Mouse (Mus musculus) lung, embryonic 15.5 days (tissue): ENCODE data around the gene Klc2. TPM values are rescaled to one million over a fixed set of nuclear protein-coding genes. Genes with fewer than 3 reads are reported as not detected.

Experiments
- ATAC-seq: fragments of 200-750 bp; cut with Nextera tagmentation; 2 replicates; pipeline ENCODE4 v1.8.0; 2017; ENCODE audit warnings: moderate number of reproducible peaks, borderline replicate concordance; ENCODE audit not compliant: low FRiP score, low TSS enrichment; ENCODE audit errors: extremely low read depth
- H3K27ac ChIP-seq: fragments of 300-500 bp; sonication (generic); 2 replicates; pipeline ENCODE4 v1.5.1; 2015; ENCODE audit warnings: moderate library complexity, mild to moderate bottlenecking, inconsistent platforms
- H3K27me3 ChIP-seq: fragments of 300-500 bp; sonication (generic); 2 replicates; pipeline ENCODE4 v1.6.1; 2015; ENCODE audit warnings: inconsistent platforms
- H3K36me3 ChIP-seq: fragments of 300-500 bp; sonication (generic); 2 replicates; pipeline ENCODE4 v1.6.1; 2015; ENCODE audit warnings: inconsistent platforms
- H3K4me1 ChIP-seq: fragments of 300-500 bp; sonication (generic); 2 replicates; pipeline ENCODE4 v1.6.1; 2015; ENCODE audit warnings: inconsistent platforms
- H3K4me2 ChIP-seq: fragments of 300-500 bp; sonication (generic); 2 replicates; pipeline ENCODE4 v1.6.1; 2015; ENCODE audit warnings: inconsistent platforms, mild to moderate bottlenecking, moderate library complexity
- H3K4me3 ChIP-seq: fragments of 300-500 bp; sonication (generic); 2 replicates; pipeline ENCODE4 v1.5.1; 2015; ENCODE audit warnings: mild to moderate bottlenecking, inconsistent platforms
- H3K9ac ChIP-seq: fragments of 300-500 bp; sonication (generic); 2 replicates; pipeline ENCODE4 v1.6.1; 2015; ENCODE audit warnings: inconsistent platforms
- H3K9me3 ChIP-seq: fragments of 300-500 bp; sonication (generic); 2 replicates; pipeline ENCODE4 v1.6.1; 2016; ENCODE audit warnings: inconsistent platforms
- WGBS: fragments of 180-500 bp; shearing (Covaris S2); methylation state at CpG from one replicate; pipeline ENCODE4 v1.1.7; 2015; 5-methylcytosine and 5-hydroxymethylcytosine counted together
- polyA plus RNA-seq: library from polyadenylated mRNA; unstranded; fragments of >200 nt; fragmentation: Nextera tagmentation; extraction: Ambion mirVana; gene quantifications from 2 replicates; pipeline ENCODE4 v1.2.1, GENCODE M21; 2015

The Klc2 gene
- polyA plus RNA-seq, 1 experiment from 2014 or later: 19.4 TPM

DNA sequence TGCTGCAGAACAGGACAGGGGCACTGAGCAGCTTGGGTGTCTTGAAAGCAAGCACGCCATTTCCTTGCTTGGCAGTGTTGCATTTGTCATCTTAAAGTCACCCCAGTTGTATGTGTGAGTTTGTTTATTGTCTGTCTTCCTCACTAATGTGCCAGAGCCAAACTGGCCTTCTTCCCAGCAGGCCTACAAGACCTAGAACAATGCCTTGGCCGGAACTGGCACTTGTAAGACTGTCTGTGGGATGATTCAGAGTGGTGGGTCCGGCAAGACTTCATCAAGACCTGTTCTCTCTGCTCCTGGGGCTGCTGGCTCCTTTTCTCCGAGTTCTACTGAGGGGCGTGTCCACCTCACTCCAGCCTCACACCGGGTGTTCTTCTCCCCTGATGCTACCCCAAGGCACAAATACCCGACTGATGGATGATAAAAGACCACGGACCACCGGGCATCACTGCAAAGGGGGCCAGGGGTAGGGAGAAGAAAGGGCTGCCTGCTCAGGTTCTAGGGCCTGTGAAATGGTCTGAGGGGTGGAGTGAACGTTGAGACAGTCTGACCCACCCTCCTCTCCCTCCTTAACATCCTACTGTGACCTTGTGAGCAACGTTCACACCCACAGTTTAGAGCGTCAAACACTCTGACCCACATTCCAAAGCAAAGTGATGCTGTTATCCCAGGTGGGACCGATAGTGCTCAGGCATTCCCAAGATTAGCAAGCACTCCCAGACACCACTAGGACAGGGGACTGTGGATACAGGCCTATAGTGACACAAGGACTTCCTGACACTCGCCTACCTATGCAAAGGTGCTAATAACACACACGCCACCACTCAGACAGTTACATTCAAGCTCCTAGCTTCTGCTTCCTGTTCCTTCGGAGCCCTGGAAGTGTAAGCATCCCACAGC lies 60.2 kb downstream of the Klc2 start:
- Histone ChIP-seq H3K4me3 (no peak overlapping the region), H3K4me2 (peak overlapping the region; percentile 32), H3K9me3 (no peaks in the 10 kb centered on the region), H3K9ac (no peak overlapping the region), H3K4me1 (peaks cover 55% of the 10 kb centered on the region), H3K36me3 (no peaks in the 10 kb centered on the region), H3K27ac (peak overlapping the region; percentile 87), H3K27me3 (peaks cover 3% of the 10 kb centered on the region; the same call in 1 of the 2 replicates)
- no peak for ATAC-seq
- 16% methylated on average over 16 of the region's 16 CpGs for WGBS

Other genes starting within 250 kb of the Klc2 start
- gene Actn3, start 240.7 kb downstream of the Klc2 start, polyA plus RNA-seq: 1.6 and 3.6 TPM in 2 replicates
- gene Zdhhc24, start 239.9 kb downstream of the Klc2 start, polyA plus RNA-seq: 10.0 and 10.6 TPM in 2 replicates
- 5.7 and 6.3 TPM in 2 replicates for gene Bbs1, start 211.9 kb downstream of the Klc2 start, polyA plus RNA-seq
- gene Dpp3, start 190.3 kb downstream of the Klc2 start, polyA plus RNA-seq: 94.4 and 104 TPM in 2 replicates
- 1.5 and 2.0 TPM in 2 replicates for gene Peli3, start 175.4 kb downstream of the Klc2 start, polyA plus RNA-seq
- 99.4 and 101 TPM in 2 replicates for gene Mrpl11, start 156.4 kb downstream of the Klc2 start, polyA plus RNA-seq
- gene Npas4, start 128.2 kb downstream of the Klc2 start, polyA plus RNA-seq: 0.06 and 0.13 TPM in 2 replicates
- gene Slc29a2, start 94.7 kb downstream of the Klc2 start, polyA plus RNA-seq: 2.7 and 4.1 TPM in 2 replicates
- gene B4gat1, start 79.7 kb downstream of the Klc2 start, polyA plus RNA-seq: 53.0 and 53.8 TPM in 2 replicates
- 2.2 and 2.4 TPM in 2 replicates for gene AC124502.3, start 79.7 kb downstream of the Klc2 start, polyA plus RNA-seq
- gene Brms1, start 77.2 kb downstream of the Klc2 start, polyA plus RNA-seq: 47.4 and 51.4 TPM in 2 replicates
- 2.7 and 2.9 TPM in 2 replicates for gene Rin1, start 68.1 kb downstream of the Klc2 start, polyA plus RNA-seq
- 71.7 and 72.4 TPM in 2 replicates for gene Cd248, start 50.5 kb downstream of the Klc2 start, polyA plus RNA-seq
- gene Tmem151a, start 33.0 kb downstream of the Klc2 start, polyA plus RNA-seq: 3.4 and 4.6 TPM in 2 replicates
- 94.5 and 96.8 TPM in 2 replicates for gene Yif1a, start 30.0 kb downstream of the Klc2 start, polyA plus RNA-seq
- gene Cnih2, start 20.0 kb downstream of the Klc2 start, polyA plus RNA-seq: 8.6 and 9.0 TPM in 2 replicates
- 288 and 294 TPM in 2 replicates for gene Rab1b, start 11.5 kb downstream of the Klc2 start, polyA plus RNA-seq
- 20.6 and 21.4 TPM in 2 replicates for gene Pacs1, start 154.6 kb upstream of the Klc2 start, polyA plus RNA-seq
- 320 and 328 TPM in 2 replicates for gene Sf3b2, start 176.9 kb upstream of the Klc2 start, polyA plus RNA-seq
- 1.7 and 2.4 TPM in 2 replicates for gene Gal3st3, start 179.8 kb upstream of the Klc2 start, polyA plus RNA-seq
- not detected in 2 replicates for gene Catsper1, start 217.2 kb upstream of the Klc2 start, polyA plus RNA-seq
- gene Cst6, start 231.0 kb upstream of the Klc2 start, polyA plus RNA-seq: 0.60 and 0.69 TPM in 2 replicates
- gene Eif1ad, start 248.2 kb upstream of the Klc2 start, polyA plus RNA-seq: 61.5 and 61.8 TPM in 2 replicates
- gene Banf1, start 248.6 kb upstream of the Klc2 start, polyA plus RNA-seq: 466 and 504 TPM in 2 replicates